Mouse (Mus musculus) thymus, adult 2 months (tissue): ENCODE results near the gene Caln1.

Source experiments
- CTCF ChIP-seq: fragments of 200-500 bp; IDR thresholded peaks from 2 replicates; pipeline ENCODE4 v1.5.1; 2012; ENCODE audit warnings: mild to moderate bottlenecking, control low read depth, low read length, moderate library complexity, borderline replicate concordance; ENCODE audit not compliant: control insufficient read depth, poor library complexity, insufficient read depth; ENCODE audit errors: extremely low read depth
- POLR2A ChIP-seq: fragments of 200-500 bp; IDR thresholded peaks from 2 replicates; pipeline ENCODE4 v1.6.1; 2012; ENCODE audit warnings: mild to moderate bottlenecking, low read length, control low read depth, moderate library complexity; ENCODE audit not compliant: control insufficient read depth, poor library complexity, insufficient read depth; ENCODE audit errors: extremely low read depth

GRCm38 (mm10) chr5:130623206-130623605 is 254.0 kb downstream of the Caln1 start:
- no peak for TF ChIP-seq POLR2A
- no peak for TF ChIP-seq CTCF
